Mouse (Mus musculus) gastrocnemius, postnatal 10 days (tissue): ENCODE measurements at regions not wholly inside any gene's neighbourhood (a gene's known extent, or its start where the extent isn't known, plus 50 kb on each side); places are given as distances from the start of the nearest gene placed in this dataset.

Experiments used
- DNase-seq: peaks from one replicate; pipeline ENCODE4 v3.0.0; 2021; ENCODE audit warnings: mixed read lengths

- no peak for DNase-seq
These were observed 120.7 kb downstream of the Tle3 start for GRCm38 (mm10) chr9:61492896-61493295.

GRCm38 (mm10) chr9:61491131-61491712, 119.1 kb downstream of the Tle3 start:
- no peak for DNase-seq

GRCm38 (mm10) chr9:61489983-61490382, 117.8 kb downstream of the Tle3 start:
- no peak for DNase-seq

- no peak for DNase-seq
These were observed 117.0 kb downstream of the Tle3 start for GRCm38 (mm10) chr9:61489147-61489546.

- no peak for DNase-seq
These were observed 115.7 kb downstream of the Tle3 start for GRCm38 (mm10) chr9:61487824-61488223.

GRCm38 (mm10) chr9:61487146-61487545, 115.0 kb downstream of the Tle3 start:
- no peak for DNase-seq

GRCm38 (mm10) chr9:61484391-61484790, 112.2 kb downstream of the Tle3 start:
- peak; percentile 22 for DNase-seq

GRCm38 (mm10) chr9:61479626-61480025, 107.5 kb downstream of the Tle3 start:
- DNase-seq: no peak

GRCm38 (mm10) chr9:61478862-61479261, 106.7 kb downstream of the Tle3 start:
- no peak for DNase-seq

- no peak for DNase-seq
These were observed 104.2 kb downstream of the Tle3 start for GRCm38 (mm10) chr9:61476351-61476750.

- DNase-seq: no peak
These were observed 98.8 kb downstream of the Tle3 start for GRCm38 (mm10) chr9:61470815-61471505.

GRCm38 (mm10) chr9:61468897-61469509, 96.8 kb downstream of the Tle3 start:
- no peak for DNase-seq

- no peak for DNase-seq
These were observed 96.2 kb downstream of the Tle3 start for GRCm38 (mm10) chr9:61468368-61468848.
